Mouse (Mus musculus): ENCODE measurements around the gene Atg7.

DNA sequence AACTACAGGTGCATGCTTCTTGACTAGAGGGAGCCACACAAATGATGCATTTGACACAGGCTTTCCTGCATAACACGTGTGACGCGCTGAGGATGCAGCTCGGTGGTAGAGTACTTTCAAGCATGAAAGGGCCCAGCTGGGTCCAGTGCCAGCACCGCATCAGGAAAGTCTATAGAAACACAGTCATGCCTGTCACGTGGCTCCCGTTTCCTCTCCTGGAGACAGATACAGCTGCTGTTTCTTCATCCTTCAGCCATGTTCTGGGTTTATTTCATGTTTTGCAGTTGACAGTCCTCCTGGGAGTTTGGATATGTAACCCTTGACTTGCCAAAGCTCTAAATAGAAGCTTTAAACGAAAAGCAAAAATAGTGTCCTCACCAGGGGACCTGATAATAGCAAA lies 135.8 kb downstream of the Atg7 start:
- TF ChIP-seq EP300 (IDR thresholded peaks at IDR 0.05; ENCODE audit: low read length): peak; percentile 61
- no peak for TF ChIP-seq KAT2A (IDR thresholded peaks at IDR 0.05; ENCODE audit: insufficient replicate concordance, low read length)
- TF ChIP-seq ZMIZ1 (IDR thresholded peaks at IDR 0.05; ENCODE audit: low read depth, low read length): no peak
- TF ChIP-seq CTCF (conservative IDR thresholded peaks at IDR 0.05 in 1 of 2, IDR thresholded peaks at IDR 0.05 in 1 of 2; ENCODE audit: low read depth in 2 of 2, low read length in 2 of 2): no peak
